Mouse (Mus musculus): Measurements from ENCODE around the gene Pold1.

DNA sequence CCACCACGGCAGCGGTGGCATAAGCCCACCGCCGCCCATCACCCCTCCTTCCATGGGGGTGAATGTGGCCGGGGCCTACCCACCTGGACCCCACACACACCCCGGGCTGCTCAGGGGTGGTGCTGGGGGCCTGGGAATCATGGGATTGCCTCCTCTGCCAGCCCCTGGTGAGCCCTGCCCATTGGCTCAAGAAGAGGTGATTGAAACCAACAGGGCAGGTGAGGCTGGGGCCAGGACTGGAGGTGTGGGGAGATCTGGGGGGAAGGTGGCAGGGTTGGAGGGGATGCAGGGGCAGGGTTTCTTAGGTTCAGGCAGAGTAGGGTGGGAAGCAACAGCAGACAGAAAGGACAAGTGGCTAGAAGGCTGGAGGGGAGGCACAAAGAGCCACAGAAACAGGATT is 47.4 kb upstream of the Pold1 start:
- no peak for TF ChIP-seq CTCF (IDR thresholded peaks at IDR 0.05; ENCODE audit: borderline replicate concordance, extremely low read depth, insufficient read depth, insufficient read length)
- TF ChIP-seq POLR2A (IDR thresholded peaks at IDR 0.05; ENCODE audit: borderline replicate concordance, extremely low read depth, insufficient read depth, insufficient read length, poor library complexity, severe bottlenecking) = no peak
